Mouse (Mus musculus): ENCODE results near the gene Rai1.

GRCm38 (mm10) chr11:60168780-60169179 lies 64.0 kb downstream of the Rai1 start:
- TF ChIP-seq CTCF (IDR thresholded peaks at IDR 0.05; ENCODE audit: borderline replicate concordance, insufficient read depth, low read length): no peak
- no peak for TF ChIP-seq POLR2A (IDR thresholded peaks at IDR 0.05; ENCODE audit: low read depth, low read length)

All from embryonic fibroblast, embryonic 13.5 days (primary cell).